8 mouse cellular contexts compared by ENCODE assay signal in the genomic region with DNA sequence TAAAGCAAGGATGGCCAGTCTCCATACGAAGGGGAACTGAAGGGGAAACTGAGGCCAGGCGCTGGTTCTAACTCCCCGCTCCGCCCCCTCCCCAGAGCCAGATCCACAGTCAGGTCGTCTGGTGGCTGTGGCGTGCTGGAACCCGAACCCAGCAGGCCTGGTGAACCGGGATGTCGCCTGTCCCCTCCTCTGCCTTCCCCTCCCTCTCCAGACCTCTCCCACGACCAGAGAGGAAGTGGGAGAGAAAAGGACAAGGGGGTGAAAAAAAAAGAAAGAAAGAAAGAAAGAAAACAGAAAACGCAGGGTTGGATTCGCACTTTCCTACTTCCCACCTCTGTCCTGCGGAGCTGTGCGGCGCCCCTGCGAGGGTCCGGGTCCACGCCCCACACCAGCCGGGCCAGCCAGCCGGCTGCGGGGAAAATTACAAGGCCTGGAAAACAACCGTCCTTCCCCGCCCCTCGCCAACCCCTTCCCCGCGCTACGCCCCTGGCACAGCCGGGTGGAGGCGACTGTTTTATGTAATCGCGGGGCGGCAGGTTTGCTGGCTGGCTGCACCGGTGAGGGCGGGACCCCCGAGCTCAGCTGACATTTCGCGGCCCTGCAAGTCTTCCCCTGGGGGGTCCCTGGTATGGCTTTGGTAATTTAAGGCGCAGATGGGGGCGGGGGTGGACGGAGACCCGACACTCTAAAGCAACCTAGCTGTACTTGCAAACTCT. TPM values are rescaled to one million over a fixed set of nuclear protein-coding genes. Genes with fewer than 3 reads are reported as not detected.
DNase-seq lines count a peak whose midpoint lies in the region; ATAC-seq and TF ChIP-seq lines count a peak whose summit lies in the region.

TSS of gene Zbtb7a (plus strand) at position 255 of the 716 bp plus-strand sequence.

- peak within 1 kb of the TSS; percentile 88 for H3K4me3 ChIP-seq in heart, adult 2 months
- H3K4me3 ChIP-seq in kidney, adult 2 months (ENCODE audit: insufficient read depth, low read depth, low read length), result peak within 1 kb of the TSS; percentile 65
- peak within 1 kb of the TSS; percentile 97 for H3K4me3 ChIP-seq in liver, embryonic 11.5 days (ENCODE audit: low read depth, low read length)

- no peak for TF ChIP-seq POLR2A in heart, adult 2 months (IDR thresholded peaks at IDR 0.05; ENCODE audit: insufficient read depth, low read depth, low read length)
- no peak for TF ChIP-seq POLR2A in kidney, adult 2 months (IDR thresholded peaks at IDR 0.05; ENCODE audit: low read depth, low read length)

- peaks cover 10% of the 10 kb centered on the region for H3K79me2 ChIP-seq in heart, adult 2 months (replicated peaks; ENCODE audit: control insufficient read depth, insufficient read depth, low read length)

- no peaks in the 10 kb centered on the region for H3K27me3 ChIP-seq in heart, adult 2 months (ENCODE audit: control insufficient read depth, insufficient read depth, low read length)
- no peaks in the 10 kb centered on the region for H3K27me3 ChIP-seq in kidney, adult 2 months (replicated peaks; ENCODE audit: control insufficient read depth, insufficient read depth, low read length)
- H3K27me3 ChIP-seq in liver, embryonic 11.5 days (replicated peaks; ENCODE audit: control insufficient read depth, insufficient read depth, low read length), result peaks cover 5% of the 10 kb centered on the region

- DNase-seq in urinary bladder, adult 2 months (ENCODE audit: low spot score), result no peak
- no peak for DNase-seq in urinary bladder, postnatal 4 days (ENCODE audit: low spot score in 2 of 2)
- DNase-seq in embryo, embryonic 9.5 days (ENCODE audit: extremely low spot score), result peak; percentile 58
- DNase-seq in heart, adult 2 months, result peak; percentile 55 to 66
- DNase-seq in kidney, adult 2 months, result peak; percentile 71
- DNase-seq in liver, embryonic 11.5 days (ENCODE audit: low spot score), result peak; percentile 74
- peak; percentile 42 for DNase-seq in naive thymus-derived CD4-positive, alpha-beta T cell, adult 2 months (ENCODE audit: low read depth)
- DNase-seq in thymus, postnatal 25 days, result peak; percentile 36

- H3K36me3 ChIP-seq in heart, adult 2 months (ENCODE audit: control insufficient read depth, insufficient read depth, low read length), result no peaks in the 10 kb centered on the region
- no peaks in the 10 kb centered on the region for H3K36me3 ChIP-seq in kidney, adult 2 months (ENCODE audit: control insufficient read depth, insufficient read depth, low read length)
- H3K36me3 ChIP-seq in liver, embryonic 11.5 days (ENCODE audit: control insufficient read depth, insufficient read depth, low read length), result no peaks in the 10 kb centered on the region

- no peak for TF ChIP-seq EP300 in heart, adult 2 months (IDR thresholded peaks at IDR 0.05; ENCODE audit: insufficient read depth, low read depth, low read length)

- intact Hi-C loops in heart, adult 2 months (cut with DNase I), result no loop called here

- H3K4me2 ChIP-seq in liver, embryonic 11.5 days, result peak within 1 kb of the TSS; percentile 97

- ATAC-seq in liver, embryonic 11.5 days (replicated peaks; ENCODE audit: low FRiP score), result no peak; the same call in 1 of the 2 replicates

- WGBS in heart, adult 2 months, result 6% methylated on average over 41 of the region's 41 CpGs
- WGBS in kidney, adult 2 months, result 6% methylated on average over 41 of the region's 41 CpGs
- WGBS in liver, embryonic 11.5 days, result 2% methylated on average over 40 of the region's 41 CpGs

- TF ChIP-seq CTCF in heart, adult 2 months (IDR thresholded peaks at IDR 0.05), result no peak
- TF ChIP-seq CTCF in kidney, adult 2 months (conservative IDR thresholded peaks at IDR 0.05; ENCODE audit: insufficient read depth, insufficient read length, low read depth, low read length), result no peak

- peaks cover 13% of the 10 kb centered on the region for H3K4me1 ChIP-seq in heart, adult 2 months (ENCODE audit: control insufficient read depth, insufficient read depth, low read length)
- peaks cover 25% of the 10 kb centered on the region for H3K4me1 ChIP-seq in kidney, adult 2 months (ENCODE audit: control insufficient read depth, insufficient read depth, low read length)
- peaks cover 37% of the 10 kb centered on the region for H3K4me1 ChIP-seq in liver, embryonic 11.5 days (replicated peaks; ENCODE audit: control insufficient read depth, insufficient read depth, low read length)

- peak within 1 kb of the TSS; percentile 98 for H3K27ac ChIP-seq in heart, adult 2 months
- H3K27ac ChIP-seq in kidney, adult 2 months (ENCODE audit: insufficient read depth, low read depth, low read length), result peak within 1 kb of the TSS; percentile 73
- peak within 1 kb of the TSS; percentile 100 for H3K27ac ChIP-seq in liver, embryonic 11.5 days (ENCODE audit: low read depth, low read length)

- H3K9ac ChIP-seq in heart, adult 2 months (ENCODE audit: low read depth, low read length), result peak within 1 kb of the TSS; percentile 97
- H3K9ac ChIP-seq in liver, embryonic 11.5 days (ENCODE audit: low read depth, low read length), result peak within 1 kb of the TSS; percentile 99

- H3K9me3 ChIP-seq in liver, embryonic 11.5 days (ENCODE audit: control insufficient read depth, low read length), result no peaks in the 10 kb centered on the region

RNA-seq across cellular contexts. Expression of gene Zbtb7a, which starts in this region (rescaled TPM):
- 30.0 and 39.0 TPM in 2 replicates for polyA plus RNA-seq in urinary bladder, adult 2 months (2012; rRNA removed)
- 10 to 100 TPM; 35.2 to 41.4 TPM for total RNA-seq in heart, adult 2 months (2021)
- polyA plus RNA-seq in heart, adult 2 months (2012; rRNA removed), result 16.1 and 20.6 TPM in 2 replicates
- 36.0 and 37.1 TPM in 2 replicates for polyA plus RNA-seq in kidney, adult 2 months (2012; rRNA removed)
- polyA plus RNA-seq in liver, embryonic 11.5 days (2014; fragmentation: Nextera tagmentation; extraction: Ambion mirVana), result 31.6 and 34.2 TPM in 2 replicates

Comparison
In these comparisons a context has a peak if more than half of its experiments do, and no peak if none do; other contexts are left out.
1. DNase-seq: peak in embryo, embryonic 9.5 days (single experiment), heart, adult 2 months (2 of 2), kidney, adult 2 months (single experiment), liver, embryonic 11.5 days (single experiment), naive thymus-derived CD4-positive, alpha-beta T cell, adult 2 months (single experiment) and thymus, postnatal 25 days (single experiment); none in urinary bladder, adult 2 months (single experiment) and urinary bladder, postnatal 4 days (0 of 2).
2. Peak in every context shown above with its lines, with median percentiles within 50 percentile points of each other: H3K27ac ChIP-seq and H3K4me3 ChIP-seq.